Mouse (Mus musculus): ENCODE data around the gene Ap2a1. TPM values are rescaled to one million over a fixed set of nuclear protein-coding genes. Genes with fewer than 3 reads are reported as not detected.

The Ap2a1 gene
- polyA plus RNA-seq, 1 experiment from 2014 or later, result 128 TPM

- ATAC-seq, result no peak
- no peaks in the 10 kb centered on the region for H3K9me3 ChIP-seq (ENCODE audit: control insufficient read depth, low read length)
- 93% methylated on average over 15 of the region's 15 CpGs for WGBS
Observed at GRCm38 (mm10) chr7:44908706-44909476, 20.4 kb downstream of the Ap2a1 start.

GRCm38 (mm10) chr7:44905430-44905829 lies 23.9 kb downstream of the Ap2a1 start:
- no peak for ATAC-seq
- Histone ChIP-seq H3K27ac (ENCODE audit: low read depth, low read length) (no peak overlapping the region), H3K4me1 (ENCODE audit: control insufficient read depth, insufficient read depth, low read depth, low read length) (peaks cover 5% of the 10 kb centered on the region), H3K4me3 (ENCODE audit: low read length) (no peak overlapping the region), H3K27me3 (replicated peaks; ENCODE audit: control insufficient read depth, insufficient read depth, low read length) (no peaks in the 10 kb centered on the region), H3K9me3 (ENCODE audit: control insufficient read depth, low read length) (no peaks in the 10 kb centered on the region), H3K36me3 (ENCODE audit: control insufficient read depth, insufficient read depth, low read length) (peaks cover 58% of the 10 kb centered on the region), H3K4me2 (ENCODE audit: low read length) (no peak overlapping the region), H3K9ac (ENCODE audit: low read depth, low read length) (no peak overlapping the region)
- WGBS, result 86% methylated on average over 20 of the region's 20 CpGs

More at GRCm38 (mm10) chr7:44908706-44909476, 20.4 kb downstream of the Ap2a1 start:
- Histone ChIP-seq H3K4me1 (ENCODE audit: control insufficient read depth, insufficient read depth, low read depth, low read length) (no peaks in the 10 kb centered on the region), H3K9ac (ENCODE audit: low read depth, low read length) (no peak overlapping the region; the same call in 1 of the 2 replicates), H3K4me2 (ENCODE audit: low read length) (no peak overlapping the region), H3K4me3 (ENCODE audit: low read length) (no peak overlapping the region), H3K36me3 (ENCODE audit: control insufficient read depth, insufficient read depth, low read length) (peaks cover 57% of the 10 kb centered on the region), H3K27ac (ENCODE audit: low read depth, low read length) (no peak overlapping the region), H3K27me3 (replicated peaks; ENCODE audit: control insufficient read depth, insufficient read depth, low read length) (no peaks in the 10 kb centered on the region)

GRCm38 (mm10) chr7:44901230-44901722 lies 28.0 kb downstream of the Ap2a1 start:
- 0 out of 2 replicates have a peak, but pooled peaks have one; percentile 9 for ATAC-seq
- Histone ChIP-seq H3K36me3 (ENCODE audit: control insufficient read depth, insufficient read depth, low read length) (peaks cover 37% of the 10 kb centered on the region), H3K9me3 (ENCODE audit: control insufficient read depth, low read length) (no peaks in the 10 kb centered on the region), H3K4me1 (ENCODE audit: control insufficient read depth, insufficient read depth, low read depth, low read length) (peaks cover 17% of the 10 kb centered on the region), H3K9ac (ENCODE audit: low read depth, low read length) (no peak overlapping the region), H3K4me3 (ENCODE audit: low read length) (no peak overlapping the region), H3K27ac (ENCODE audit: low read depth, low read length) (no peak overlapping the region), H3K27me3 (replicated peaks; ENCODE audit: control insufficient read depth, insufficient read depth, low read length) (no peaks in the 10 kb centered on the region), H3K4me2 (ENCODE audit: low read length) (peak overlapping the region; percentile 46)
- WGBS, result 18% methylated on average over 21 of the region's 21 CpGs

GRCm38 (mm10) chr7:44900632-44901031 lies 28.7 kb downstream of the Ap2a1 start:
- peaks cover 17% of the 10 kb centered on the region for H3K4me1 ChIP-seq (ENCODE audit: control insufficient read depth, insufficient read depth, low read depth, low read length)
- no peaks in the 10 kb centered on the region for H3K9me3 ChIP-seq (ENCODE audit: control insufficient read depth, low read length)
- H3K4me3 ChIP-seq (ENCODE audit: low read length), result no peak overlapping the region
- no peak overlapping the region for H3K27ac ChIP-seq (ENCODE audit: low read depth, low read length)
- ATAC-seq, result no peak
- H3K4me2 ChIP-seq (ENCODE audit: low read length), result no peak overlapping the region
- peaks cover 32% of the 10 kb centered on the region for H3K36me3 ChIP-seq (ENCODE audit: control insufficient read depth, insufficient read depth, low read length)
- WGBS, result 89% methylated on average over 11 of the region's 11 CpGs
- no peak overlapping the region for H3K9ac ChIP-seq (ENCODE audit: low read depth, low read length)
- H3K27me3 ChIP-seq (replicated peaks; ENCODE audit: control insufficient read depth, insufficient read depth, low read length), result no peaks in the 10 kb centered on the region

GRCm38 (mm10) chr7:44898607-44899006 lies 30.7 kb downstream of the Ap2a1 start:
- Histone ChIP-seq H3K27me3 (replicated peaks; ENCODE audit: control insufficient read depth, insufficient read depth, low read length) (no peaks in the 10 kb centered on the region), H3K4me1 (ENCODE audit: control insufficient read depth, insufficient read depth, low read depth, low read length) (peaks cover 23% of the 10 kb centered on the region), H3K4me3 (ENCODE audit: low read length) (no peak overlapping the region), H3K4me2 (ENCODE audit: low read length) (no peak overlapping the region), H3K36me3 (ENCODE audit: control insufficient read depth, insufficient read depth, low read length) (peaks cover 13% of the 10 kb centered on the region), H3K27ac (ENCODE audit: low read depth, low read length) (no peak overlapping the region), H3K9me3 (ENCODE audit: control insufficient read depth, low read length) (no peaks in the 10 kb centered on the region), H3K9ac (ENCODE audit: low read depth, low read length) (peak overlapping the region; percentile 22; the same call in 1 of the 2 replicates)
- 29% methylated on average over 19 of the region's 19 CpGs for WGBS
- ATAC-seq, result no peak

GRCm38 (mm10) chr7:44896499-44896898 lies 32.8 kb downstream of the Ap2a1 start:
- no peaks in the 10 kb centered on the region for H3K27me3 ChIP-seq (replicated peaks; ENCODE audit: control insufficient read depth, insufficient read depth, low read length)
- no peak for ATAC-seq
- peaks cover 10% of the 10 kb centered on the region for H3K36me3 ChIP-seq (ENCODE audit: control insufficient read depth, insufficient read depth, low read length)
- H3K27ac ChIP-seq (ENCODE audit: low read depth, low read length), result peak overlapping the region; percentile 92
- H3K4me3 ChIP-seq (ENCODE audit: low read length), result peak overlapping the region; percentile 79
- H3K9me3 ChIP-seq (ENCODE audit: control insufficient read depth, low read length), result no peaks in the 10 kb centered on the region
- WGBS, result 21% methylated on average over 10 of the region's 10 CpGs
- peak overlapping the region; percentile 87 for H3K4me2 ChIP-seq (ENCODE audit: low read length)
- peaks cover 31% of the 10 kb centered on the region for H3K4me1 ChIP-seq (ENCODE audit: control insufficient read depth, insufficient read depth, low read depth, low read length)
- peak overlapping the region; percentile 84 for H3K9ac ChIP-seq (ENCODE audit: low read depth, low read length)

GRCm38 (mm10) chr7:44895593-44896434 lies 33.5 kb downstream of the Ap2a1 start, which contains the start of gene Fuz:
Gene Fuz, plus strand, starts transcription at chr7:44896079.
- peak within 1 kb of the TSS; percentile 79 for H3K4me3 ChIP-seq (ENCODE audit: low read length)
- peak within 1 kb of the TSS; percentile 84 for H3K9ac ChIP-seq (ENCODE audit: low read depth, low read length)
- peak; percentile 81 for ATAC-seq
- H3K4me1 ChIP-seq (ENCODE audit: control insufficient read depth, insufficient read depth, low read depth, low read length), result peaks cover 33% of the 10 kb centered on the region
- peak within 1 kb of the TSS; percentile 92 for H3K27ac ChIP-seq (ENCODE audit: low read depth, low read length)
- H3K27me3 ChIP-seq (replicated peaks; ENCODE audit: control insufficient read depth, insufficient read depth, low read length), result no peaks in the 10 kb centered on the region
- peaks cover 7% of the 10 kb centered on the region for H3K36me3 ChIP-seq (ENCODE audit: control insufficient read depth, insufficient read depth, low read length)
- under 1% methylated on average over 34 of the region's 34 CpGs for WGBS
- H3K4me2 ChIP-seq (ENCODE audit: low read length), result peak within 1 kb of the TSS; percentile 87
- no peaks in the 10 kb centered on the region for H3K9me3 ChIP-seq (ENCODE audit: control insufficient read depth, low read length)

GRCm38 (mm10) chr7:44895206-44895592 lies 34.1 kb downstream of the Ap2a1 start:
- Histone ChIP-seq H3K9me3 (ENCODE audit: control insufficient read depth, low read length) (no peaks in the 10 kb centered on the region), H3K27me3 (replicated peaks; ENCODE audit: control insufficient read depth, insufficient read depth, low read length) (no peaks in the 10 kb centered on the region), H3K4me1 (ENCODE audit: control insufficient read depth, insufficient read depth, low read depth, low read length) (peaks cover 39% of the 10 kb centered on the region), H3K4me3 (ENCODE audit: low read length) (peak overlapping the region; percentile 79), H3K9ac (ENCODE audit: low read depth, low read length) (peak overlapping the region; percentile 19), H3K36me3 (ENCODE audit: control insufficient read depth, insufficient read depth, low read length) (peaks cover 7% of the 10 kb centered on the region), H3K4me2 (ENCODE audit: low read length) (peak overlapping the region; percentile 87), H3K27ac (ENCODE audit: low read depth, low read length) (peak overlapping the region; percentile 92)
- 15% methylated on average over 7 of the region's 7 CpGs for WGBS
- ATAC-seq, result no peak

- no peaks in the 10 kb centered on the region for H3K27me3 ChIP-seq (replicated peaks; ENCODE audit: control insufficient read depth, insufficient read depth, low read length)
- H3K27ac ChIP-seq (ENCODE audit: low read depth, low read length), result peak overlapping the region; percentile 54
- no peaks in the 10 kb centered on the region for H3K9me3 ChIP-seq (ENCODE audit: control insufficient read depth, low read length)
- no peak overlapping the region for H3K4me2 ChIP-seq (ENCODE audit: low read length)
- H3K4me3 ChIP-seq (ENCODE audit: low read length), result no peak overlapping the region
- peaks cover 1% of the 10 kb centered on the region; the same call in 1 of the 2 replicates for H3K36me3 ChIP-seq (ENCODE audit: control insufficient read depth, insufficient read depth, low read length)
- no peak for ATAC-seq
- peaks cover 44% of the 10 kb centered on the region for H3K4me1 ChIP-seq (ENCODE audit: control insufficient read depth, insufficient read depth, low read depth, low read length)
- no peak overlapping the region for H3K9ac ChIP-seq (ENCODE audit: low read depth, low read length)
- 90% methylated on average over 3 of the region's 3 CpGs for WGBS
Observed at GRCm38 (mm10) chr7:44894175-44894574, 35.1 kb downstream of the Ap2a1 start.
